Mouse (Mus musculus) kidney, adult 2 months (tissue): ENCODE results near the gene Acot7.

Experiments used
- CTCF ChIP-seq: fragments of 200-500 bp; conservative IDR thresholded peaks from 2 replicates; pipeline ENCODE4 v1.5.1; 2011; ENCODE audit warnings: low read depth, mild to moderate bottlenecking, control low read depth, low read length, moderate library complexity, mixed read lengths; ENCODE audit not compliant: insufficient read depth, insufficient read length
- POLR2A ChIP-seq: fragments of 200-500 bp; IDR thresholded peaks from one replicate; pipeline ENCODE4 v1.6.1; 2011; ENCODE audit warnings: low read depth, low read length, control low read depth

- TF ChIP-seq POLR2A (no peak), CTCF (no peak)
Observed at GRCm38 (mm10) chr4:152244545-152245522, 66.9 kb downstream of the Acot7 start.
